Mouse (Mus musculus) gastrocnemius, postnatal 4 days (tissue): ENCODE measurements around the gene Dthd1. TPM values are rescaled to one million over a fixed set of nuclear protein-coding genes. Genes with fewer than 3 reads are reported as not detected.

Source experiments
- DNase-seq, 2 experiments: peaks; one replicate each; pipeline ENCODE4 v3.0.0; 2021 to 2022; ENCODE audit warnings: low spot score in 2 of 2, mixed read lengths in 2 of 2
- total RNA-seq, 2 experiments: library from RNA; stranded (reverse); gene quantifications; 2 replicates each; pipeline ENCODE4 v1.2.3; 2021

Gene Dthd1
- total RNA-seq, 2 experiments from 2014 or later: not detected

GRCm38 (mm10) chr5:62858282-62858681 is 44.7 kb downstream of the Dthd1 start:
- DNase-seq: no peak

- no peak for DNase-seq
Measured at GRCm38 (mm10) chr5:62864348-62864747, 50.7 kb downstream of the Dthd1 start.

GRCm38 (mm10) chr5:62867003-62867402 is 53.4 kb downstream of the Dthd1 start:
- no peak for DNase-seq

GRCm38 (mm10) chr5:62879530-62879929 is 65.9 kb downstream of the Dthd1 start:
- no peak for DNase-seq

GRCm38 (mm10) chr5:62895326-62895725 is 81.7 kb downstream of the Dthd1 start:
- DNase-seq: no peak

GRCm38 (mm10) chr5:62906954-62907353 is 93.3 kb downstream of the Dthd1 start:
- no peak for DNase-seq

GRCm38 (mm10) chr5:62909074-62909473 is 95.5 kb downstream of the Dthd1 start:
- DNase-seq: no peak

GRCm38 (mm10) chr5:62924616-62925015 is 111.0 kb downstream of the Dthd1 start:
- no peak for DNase-seq

Other genes starting within 250 kb of the Dthd1 start
- gene Arap2, start 47.7 kb upstream of the Dthd1 start, total RNA-seq: 1 to 10 TPM; 3.0 to 3.2 TPM